Mouse (Mus musculus): ENCODE measurements around the gene Ccdc88c. TPM values are rescaled to one million over a fixed set of nuclear protein-coding genes. Genes with fewer than 3 reads are reported as not detected.

Gene Ccdc88c
- polyA plus RNA-seq, 2 experiments: 5.3 to 9.2 TPM

DNA sequence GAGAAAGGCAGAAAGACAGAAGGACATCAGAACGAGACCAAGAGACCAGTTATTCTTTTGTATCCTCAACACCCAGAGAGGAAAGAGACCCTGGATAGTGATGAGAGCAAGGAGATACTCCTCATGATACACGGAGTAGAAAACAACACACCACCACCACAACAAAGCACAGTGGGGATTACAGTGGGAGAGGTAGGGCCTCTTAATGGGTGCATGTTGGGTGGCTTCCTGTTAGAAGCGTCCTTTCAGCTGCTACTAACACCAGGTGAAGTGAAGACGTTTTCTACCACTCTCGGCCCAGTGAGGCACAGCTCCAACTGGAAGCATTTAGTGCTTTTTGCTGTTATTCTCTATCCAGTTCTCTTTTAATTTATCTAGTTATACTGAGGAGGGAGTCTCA lies 122.0 kb downstream of the Ccdc88c start:
- Histone ChIP-seq H3K4me2 (ENCODE audit: low read depth) (no peak overlapping the region), H3K27me3 (ENCODE audit: control insufficient read depth, insufficient read depth, low read length) (peaks cover 6% of the 10 kb centered on the region), H3K27ac (no peak overlapping the region), H3K9ac (replicated peaks) (no peak overlapping the region), H3K9me3 (ENCODE audit: control insufficient read depth, low read length) (no peaks in the 10 kb centered on the region), H3K4me1 (replicated peaks; ENCODE audit: control insufficient read depth in 2 of 2, insufficient read depth in 2 of 2, low read length in 1 of 2) (no peaks in the 10 kb centered on the region), H3K36me3 (replicated peaks; ENCODE audit: control insufficient read depth, insufficient read depth, low read depth) (no peaks in the 10 kb centered on the region), H3K4me3 (ENCODE audit: insufficient read depth in 1 of 2, low read depth in 2 of 2, low read length in 2 of 2) (no peak overlapping the region)
- no peak for ATAC-seq (ENCODE audit: insufficient read depth)
- TF ChIP-seq EP300 (IDR thresholded peaks at IDR 0.05; ENCODE audit: low read depth): no peak
- TF ChIP-seq CTCF (IDR thresholded peaks at IDR 0.05; ENCODE audit: low read depth): no peak
- DNase-seq (ENCODE audit: low read depth in 3 of 3, low spot score in 3 of 3): no peak
- 48% methylated on average over 5 of the region's 5 CpGs for WGBS (ENCODE audit: insufficient replicate concordance)

DNA sequence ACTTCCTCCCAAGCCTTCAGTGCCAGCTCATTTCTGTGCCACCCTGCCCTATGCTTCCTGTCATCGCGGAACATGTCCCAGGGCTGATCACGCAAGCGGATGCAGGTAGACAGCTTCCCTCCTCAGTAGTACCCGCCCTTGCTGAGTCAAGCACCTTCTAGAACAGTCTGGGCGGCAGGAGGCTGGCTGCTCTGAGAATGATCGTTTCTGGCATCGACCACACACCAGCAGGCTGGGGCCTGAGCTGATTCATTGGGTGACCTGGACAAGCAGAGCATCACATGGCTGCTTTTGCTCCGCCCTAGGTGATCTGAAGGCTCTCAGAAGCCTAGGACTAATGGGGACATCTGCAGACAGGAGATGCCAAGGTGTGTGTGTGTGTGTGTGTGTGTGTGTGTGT lies 125.1 kb downstream of the Ccdc88c start:
- peaks cover 21% of the 10 kb centered on the region for H3K27me3 ChIP-seq (ENCODE audit: control insufficient read depth, insufficient read depth, low read length)
- no peak overlapping the region for H3K9ac ChIP-seq (replicated peaks)
- ATAC-seq (ENCODE audit: insufficient read depth): no peak
- no peaks in the 10 kb centered on the region for H3K36me3 ChIP-seq (replicated peaks; ENCODE audit: control insufficient read depth, insufficient read depth, low read depth)
- no peaks in the 10 kb centered on the region for H3K4me1 ChIP-seq (replicated peaks; ENCODE audit: control insufficient read depth in 2 of 2, insufficient read depth in 2 of 2, low read length in 1 of 2)
- no peaks in the 10 kb centered on the region for H3K9me3 ChIP-seq (ENCODE audit: control insufficient read depth, low read length)
- no peak overlapping the region for H3K4me3 ChIP-seq (ENCODE audit: insufficient read depth in 1 of 2, low read depth in 2 of 2, low read length in 2 of 2)
- H3K4me2 ChIP-seq (ENCODE audit: low read depth): no peak overlapping the region
- DNase-seq (ENCODE audit: low read depth in 3 of 3, low spot score in 3 of 3): no peak
- no peak overlapping the region for H3K27ac ChIP-seq
- TF ChIP-seq CTCF (IDR thresholded peaks at IDR 0.05; ENCODE audit: low read depth): no peak
- TF ChIP-seq EP300 (IDR thresholded peaks at IDR 0.05; ENCODE audit: low read depth): no peak
- WGBS (ENCODE audit: insufficient replicate concordance): 64% methylated on average over 9 of the region's 9 CpGs

DNA sequence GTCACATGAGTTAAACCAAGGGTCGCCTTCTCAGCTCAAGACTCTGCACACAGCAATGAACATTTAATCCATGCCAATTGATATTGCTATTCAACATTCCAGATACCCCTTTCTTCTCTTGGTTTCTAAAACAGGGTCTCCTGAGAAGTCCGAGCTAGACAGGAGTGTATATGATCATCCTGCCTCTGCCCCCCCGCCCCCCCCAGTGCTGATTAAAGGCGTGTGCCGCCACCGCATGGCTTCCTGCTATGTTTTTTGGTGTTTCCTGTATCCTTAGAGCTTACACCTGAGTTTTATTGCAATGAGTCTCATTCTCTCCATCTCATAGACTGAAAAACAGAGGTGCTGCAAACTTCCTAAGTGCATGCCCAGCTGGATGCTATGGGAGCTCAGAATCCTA lies 127.5 kb downstream of the Ccdc88c start:
- DNase-seq (ENCODE audit: low read depth in 3 of 3, low spot score in 3 of 3): no peak
- Histone ChIP-seq H3K9ac (replicated peaks) (no peak overlapping the region), H3K36me3 (replicated peaks; ENCODE audit: control insufficient read depth, insufficient read depth, low read depth) (no peaks in the 10 kb centered on the region), H3K4me2 (ENCODE audit: low read depth) (no peak overlapping the region), H3K4me3 (ENCODE audit: insufficient read depth in 1 of 2, low read depth in 2 of 2, low read length in 2 of 2) (no peak overlapping the region), H3K4me1 (replicated peaks; ENCODE audit: control insufficient read depth in 2 of 2, insufficient read depth in 2 of 2, low read length in 1 of 2) (no peaks in the 10 kb centered on the region), H3K27me3 (ENCODE audit: control insufficient read depth, insufficient read depth, low read length) (peaks cover 28% of the 10 kb centered on the region), H3K27ac (no peak overlapping the region), H3K9me3 (ENCODE audit: control insufficient read depth, low read length) (no peaks in the 10 kb centered on the region)
- ATAC-seq (ENCODE audit: insufficient read depth): no peak
- TF ChIP-seq EP300 (IDR thresholded peaks at IDR 0.05; ENCODE audit: low read depth) (no peak), CTCF (IDR thresholded peaks at IDR 0.05; ENCODE audit: low read depth) (no peak)
- WGBS (ENCODE audit: insufficient replicate concordance): 53% methylated on average over 6 of the region's 6 CpGs

DNA sequence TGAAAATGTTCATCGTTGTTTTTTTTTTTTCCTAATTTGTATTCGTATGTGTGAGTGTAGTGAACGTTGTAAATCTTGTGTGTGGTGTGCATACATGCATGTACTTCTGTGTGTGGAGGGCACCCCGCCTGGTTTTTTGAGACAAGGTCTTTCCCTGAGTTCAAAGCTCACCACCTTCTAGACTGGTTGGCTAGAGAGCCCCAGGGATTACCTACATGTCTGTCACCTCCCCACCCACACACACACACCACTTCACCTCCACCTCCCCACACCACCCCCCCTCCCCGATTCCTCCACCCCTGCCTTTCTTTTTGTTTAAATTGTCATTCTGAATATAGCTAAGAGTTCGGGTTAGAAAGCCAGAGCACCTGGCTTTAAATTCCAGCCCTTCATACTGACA lies 128.0 kb downstream of the Ccdc88c start:
- Histone ChIP-seq H3K27me3 (ENCODE audit: control insufficient read depth, insufficient read depth, low read length) (peaks cover 28% of the 10 kb centered on the region), H3K4me1 (replicated peaks; ENCODE audit: control insufficient read depth in 2 of 2, insufficient read depth in 2 of 2, low read length in 1 of 2) (no peaks in the 10 kb centered on the region), H3K9me3 (ENCODE audit: control insufficient read depth, low read length) (no peaks in the 10 kb centered on the region), H3K27ac (no peak overlapping the region), H3K4me3 (ENCODE audit: insufficient read depth in 1 of 2, low read depth in 2 of 2, low read length in 2 of 2) (no peak overlapping the region), H3K9ac (replicated peaks) (no peak overlapping the region), H3K4me2 (ENCODE audit: low read depth) (no peak overlapping the region), H3K36me3 (replicated peaks; ENCODE audit: control insufficient read depth, insufficient read depth, low read depth) (no peaks in the 10 kb centered on the region)
- ATAC-seq (ENCODE audit: insufficient read depth) (no peak), DNase-seq (ENCODE audit: low read depth in 3 of 3, low spot score in 3 of 3) (no peak)
- no peak for TF ChIP-seq CTCF (IDR thresholded peaks at IDR 0.05; ENCODE audit: low read depth)
- no peak for TF ChIP-seq EP300 (IDR thresholded peaks at IDR 0.05; ENCODE audit: low read depth)
- WGBS (ENCODE audit: insufficient replicate concordance): 46% methylated on average over 6 of the region's 6 CpGs

DNA sequence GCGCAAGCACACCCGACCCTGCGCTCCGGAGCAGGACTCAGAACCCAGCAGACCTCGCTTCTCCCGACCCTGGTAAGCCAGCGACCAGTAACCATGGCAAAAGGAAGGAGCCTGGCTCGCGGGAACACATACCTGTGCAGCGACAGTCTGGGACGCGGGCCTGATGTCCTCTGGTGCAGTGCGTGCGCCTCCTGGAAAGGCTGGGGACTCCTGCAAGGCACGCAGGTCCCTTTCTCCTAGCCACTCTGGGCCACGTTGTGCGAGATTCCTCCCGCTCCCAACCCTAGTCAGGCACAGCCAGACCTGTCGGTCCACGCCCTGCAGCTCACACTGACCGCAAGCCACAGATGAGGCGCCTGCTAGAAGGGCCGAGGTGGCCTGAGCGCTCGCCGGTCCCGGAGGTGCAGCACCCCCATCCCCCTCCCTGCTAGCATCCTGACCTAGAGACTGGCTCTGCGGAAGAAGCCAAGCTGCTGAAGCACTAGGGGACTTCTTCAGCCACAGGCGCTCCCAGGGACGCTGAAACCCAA lies 129.7 kb downstream of the Ccdc88c start:
- ATAC-seq (ENCODE audit: insufficient read depth) (no peak), DNase-seq (ENCODE audit: low read depth in 3 of 3, low spot score in 3 of 3) (no peak)
- Histone ChIP-seq H3K4me3 (ENCODE audit: insufficient read depth in 1 of 2, low read depth in 2 of 2, low read length in 2 of 2) (no peak overlapping the region), H3K27me3 (ENCODE audit: control insufficient read depth, insufficient read depth, low read length) (peaks cover 28% of the 10 kb centered on the region), H3K36me3 (replicated peaks; ENCODE audit: control insufficient read depth, insufficient read depth, low read depth) (no peaks in the 10 kb centered on the region), H3K27ac (no peak overlapping the region), H3K4me1 (replicated peaks; ENCODE audit: control insufficient read depth in 2 of 2, insufficient read depth in 2 of 2, low read length in 1 of 2) (no peaks in the 10 kb centered on the region), H3K4me2 (ENCODE audit: low read depth) (no peak overlapping the region), H3K9me3 (ENCODE audit: control insufficient read depth, low read length) (no peaks in the 10 kb centered on the region), H3K9ac (replicated peaks) (no peak overlapping the region)
- TF ChIP-seq EP300 (IDR thresholded peaks at IDR 0.05; ENCODE audit: low read depth) (no peak), CTCF (IDR thresholded peaks at IDR 0.05; ENCODE audit: low read depth) (no peak)
- under 1% methylated on average over 30 of the region's 30 CpGs for WGBS (ENCODE audit: insufficient replicate concordance)

Data from liver, embryonic 14.5 days (tissue).